Mouse (Mus musculus): ENCODE measurements around the gene Mospd2. TPM values are rescaled to one million over a fixed set of nuclear protein-coding genes. Genes with fewer than 3 reads are reported as not detected.

The Mospd2 gene
- polyA plus RNA-seq, 1 experiment from 2014 or later: 17.8 TPM

DNA sequence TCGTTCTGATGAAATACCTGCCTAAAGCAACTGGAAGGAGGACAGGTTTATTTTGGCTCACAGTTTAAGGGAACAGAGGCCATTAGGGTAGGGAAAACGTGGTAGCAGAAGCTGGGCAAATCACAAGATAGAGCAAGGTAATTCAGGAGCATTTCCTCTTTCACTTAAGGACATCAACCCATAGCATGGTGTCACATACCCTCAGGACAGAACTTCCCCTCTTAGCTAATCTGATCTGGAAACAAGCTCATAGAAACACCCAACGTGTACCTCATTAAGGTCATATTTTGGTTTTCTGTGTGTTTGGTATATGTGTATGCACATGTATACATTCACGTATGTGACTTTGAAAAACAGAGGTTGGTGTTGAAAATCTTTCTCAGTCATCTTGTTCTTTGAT is 68.0 kb downstream of the Mospd2 start:
- Histone ChIP-seq H3K27me3 (no peaks in the 10 kb centered on the region), H3K9ac (no peak overlapping the region), H3K4me1 (no peaks in the 10 kb centered on the region), H3K4me3 (replicated peaks) (no peak overlapping the region), H3K9me3 (replicated peaks) (no peaks in the 10 kb centered on the region), H3K36me3 (no peaks in the 10 kb centered on the region), H3K27ac (replicated peaks) (no peak overlapping the region), H3K4me2 (replicated peaks) (no peak overlapping the region)
- no peak for ATAC-seq (ENCODE audit: insufficient number of reproducible peaks, low FRiP score, low TSS enrichment, low read depth)
- WGBS: 64% methylated on average over 4 of the region's 4 CpGs

DNA sequence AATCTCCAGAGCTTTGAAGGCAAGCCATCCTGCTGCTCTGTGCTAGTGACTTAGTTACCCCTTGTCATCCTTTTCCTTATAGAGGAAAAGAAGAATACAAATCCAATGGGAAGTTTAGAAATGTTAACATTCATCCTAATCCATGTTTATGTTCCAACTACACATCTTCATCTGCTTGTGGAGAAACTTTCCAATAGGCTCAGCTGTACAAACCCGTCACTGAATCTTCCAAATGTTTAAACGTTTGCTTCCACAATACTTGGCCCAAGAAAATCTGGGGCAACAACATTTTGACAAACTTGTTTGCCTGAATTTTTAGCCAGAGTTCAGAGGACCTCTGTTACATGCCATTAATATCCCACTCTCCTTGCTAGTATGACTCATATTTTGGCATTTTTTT is 78.3 kb downstream of the Mospd2 start:
- 61% methylated on average over 2 of the region's 2 CpGs for WGBS
- Histone ChIP-seq H3K9me3 (replicated peaks) (no peaks in the 10 kb centered on the region), H3K27ac (replicated peaks) (no peak overlapping the region), H3K9ac (no peak overlapping the region), H3K4me2 (replicated peaks) (no peak overlapping the region), H3K36me3 (no peaks in the 10 kb centered on the region), H3K4me1 (no peaks in the 10 kb centered on the region), H3K27me3 (no peaks in the 10 kb centered on the region), H3K4me3 (replicated peaks) (no peak overlapping the region)
- ATAC-seq (ENCODE audit: insufficient number of reproducible peaks, low FRiP score, low TSS enrichment, low read depth): no peak

DNA sequence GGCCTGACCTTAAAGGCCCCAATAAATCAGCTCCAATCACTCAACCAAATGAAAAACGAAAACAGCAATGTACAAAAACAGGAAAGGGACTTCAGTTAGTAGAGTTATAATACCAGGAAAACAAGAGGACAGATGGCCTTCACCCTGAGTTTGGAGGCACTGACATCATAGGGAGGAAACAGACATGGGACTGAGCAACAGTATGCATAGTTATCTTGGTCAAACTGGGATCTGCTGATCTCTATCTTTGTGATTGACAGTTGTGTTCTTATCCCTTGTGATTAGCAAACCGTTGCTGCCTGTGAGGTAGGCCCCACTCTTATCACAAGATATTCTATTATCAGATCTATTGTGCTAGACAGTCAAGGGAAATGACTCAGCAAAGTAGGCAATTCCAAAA is 80.4 kb downstream of the Mospd2 start:
- Histone ChIP-seq H3K9me3 (replicated peaks) (no peaks in the 10 kb centered on the region), H3K27ac (replicated peaks) (no peak overlapping the region), H3K4me3 (replicated peaks) (no peak overlapping the region), H3K4me2 (replicated peaks) (no peak overlapping the region), H3K36me3 (no peaks in the 10 kb centered on the region), H3K27me3 (no peaks in the 10 kb centered on the region), H3K4me1 (no peaks in the 10 kb centered on the region), H3K9ac (no peak overlapping the region)
- 55% methylated on average over 2 of the region's 2 CpGs for WGBS
- ATAC-seq (ENCODE audit: insufficient number of reproducible peaks, low FRiP score, low TSS enrichment, low read depth): no peak

DNA sequence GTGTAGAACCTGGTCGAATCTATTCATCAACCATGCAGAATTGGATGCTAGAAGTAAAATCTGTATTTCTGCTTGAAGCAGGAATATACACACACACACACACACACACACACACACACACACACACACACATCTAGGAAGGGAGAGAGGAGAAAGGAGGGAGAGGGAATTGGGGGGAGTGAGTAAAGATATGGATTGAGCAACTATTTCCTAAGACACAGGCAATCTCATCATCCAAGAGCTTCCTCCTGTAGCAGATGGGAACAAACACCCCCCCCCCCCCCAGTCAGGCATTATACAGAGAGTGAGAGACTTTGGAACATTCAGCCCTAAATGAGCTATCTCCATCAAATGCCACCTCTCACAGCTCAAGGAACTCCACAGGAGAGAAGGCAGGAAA is 93.9 kb downstream of the Mospd2 start:
- 81% methylated on average over 1 of the region's 1 CpGs for WGBS
- H3K36me3 ChIP-seq: no peaks in the 10 kb centered on the region
- H3K9me3 ChIP-seq (replicated peaks): no peaks in the 10 kb centered on the region
- no peaks in the 10 kb centered on the region for H3K4me1 ChIP-seq
- H3K27ac ChIP-seq (replicated peaks): no peak overlapping the region
- no peak for ATAC-seq (ENCODE audit: insufficient number of reproducible peaks, low FRiP score, low TSS enrichment, low read depth)
- H3K27me3 ChIP-seq: no peaks in the 10 kb centered on the region
- H3K4me3 ChIP-seq (replicated peaks): no peak overlapping the region
- H3K4me2 ChIP-seq (replicated peaks): no peak overlapping the region
- no peak overlapping the region for H3K9ac ChIP-seq

Other genes starting within 250 kb of the Mospd2 start
- 6.5 and 6.9 TPM in 2 replicates for gene Fancb, start 217 bp upstream of the Mospd2 start, polyA plus RNA-seq (2015; fragmentation: Nextera tagmentation; extraction: Ambion mirVana)
- gene Gm17604, start 24.5 kb upstream of the Mospd2 start, polyA plus RNA-seq (2015; fragmentation: Nextera tagmentation; extraction: Ambion mirVana): not detected in 2 replicates